Mouse (Mus musculus): ENCODE results near the gene Ctcf.

DNA sequence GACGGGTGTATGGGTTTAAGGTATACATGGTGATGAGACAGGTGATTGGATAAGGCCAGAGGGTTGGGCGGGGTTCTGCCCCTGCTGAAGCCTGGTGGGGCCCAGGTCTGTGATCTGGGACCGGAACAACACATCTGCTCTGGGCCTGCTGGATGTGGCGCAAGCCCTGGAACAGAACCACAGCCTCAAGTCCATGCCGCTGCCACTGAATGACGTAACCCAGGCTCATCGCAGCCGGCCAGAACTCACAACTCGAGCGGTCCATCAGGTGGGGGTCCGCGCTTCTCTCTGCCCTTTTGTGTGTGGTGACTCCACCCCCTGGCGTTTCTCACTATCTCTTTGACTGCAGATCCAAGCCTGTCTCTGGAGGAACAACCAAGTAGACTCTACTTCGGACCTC lies 54.6 kb downstream of the Ctcf start:
- TF ChIP-seq CTCF (IDR thresholded peaks at IDR 0.05; ENCODE audit: borderline replicate concordance, insufficient read depth, low read length) (no peak), POLR2A (IDR thresholded peaks at IDR 0.05; ENCODE audit: low read depth, low read length) (no peak)
